Comparison of ENCODE assay signal across 13 mouse cellular contexts in the genomic region with DNA sequence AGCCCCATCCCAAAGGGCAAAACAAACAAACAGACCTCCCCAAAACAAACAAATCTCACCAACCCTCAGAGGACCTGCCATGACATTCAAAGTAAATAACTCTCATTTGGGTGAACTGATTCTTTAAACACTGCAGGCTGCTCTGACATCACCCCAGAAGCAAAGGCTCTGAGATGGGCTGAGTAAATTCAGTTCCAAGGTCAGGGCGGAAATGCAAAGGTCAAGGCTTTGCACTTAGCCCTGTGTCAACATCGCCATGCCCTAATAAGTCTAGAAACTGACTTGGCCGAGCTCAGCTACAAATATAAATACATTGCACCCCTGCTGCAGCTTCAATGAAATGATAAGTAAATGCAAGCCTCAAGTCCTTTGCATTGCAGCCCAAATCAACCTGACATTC.
DNase-seq lines count a peak whose midpoint lies in the region; ATAC-seq and TF ChIP-seq lines count a peak whose summit lies in the region.
"Had no signal": no experiment of that assay in that cellular context is flagged by ENCODE, and none has a peak within 500 bp of the region (broad histone marks: within the 10 kb centered on the region; RNA-seq: fewer than 3 reads in every experiment).

No protein-coding gene starts in this region.

- no peak for TF ChIP-seq CTCF in liver, adult 2 months (IDR thresholded peaks at IDR 0.05; ENCODE audit: low read depth, low read length)

- peak; percentile 68 for ATAC-seq in liver, embryonic 13.5 days (ENCODE audit: low read depth)
- no peak for ATAC-seq in stomach, embryonic 16.5 days (ENCODE audit: insufficient read depth, low FRiP score)
- ATAC-seq in hindbrain, embryonic 14.5 days (ENCODE audit: low FRiP score) = no peak
- ATAC-seq: forebrain, embryonic 15.5 days had no signal

- no peak for TF ChIP-seq POLR2A in liver, adult 2 months (IDR thresholded peaks at IDR 0.05; ENCODE audit: extremely low read depth, insufficient read depth, low read length)

- H3K4me3 ChIP-seq in liver, adult 2 months (ENCODE audit: insufficient read depth, low read depth, low read length) = no peak overlapping the region
- H3K4me3 ChIP-seq in embryonic facial prominence, embryonic 10.5 days = no peak overlapping the region
- no peak overlapping the region for H3K4me3 ChIP-seq in liver, embryonic 13.5 days (replicated peaks)
- no peak overlapping the region for H3K4me3 ChIP-seq in stomach, embryonic 16.5 days (replicated peaks; ENCODE audit: low read length)
- no peak overlapping the region for H3K4me3 ChIP-seq in hindbrain, embryonic 14.5 days (replicated peaks; ENCODE audit: low read length)
- H3K4me3 ChIP-seq: embryonic facial prominence, embryonic 12.5 days; forebrain, embryonic 15.5 days had no signal

- H3K27ac ChIP-seq in liver, adult 2 months (replicated peaks; ENCODE audit: insufficient read depth, low read depth, low read length) = 0 out of 2 replicates have a peak overlapping the region, but pooled peaks have one; percentile 29
- no peak overlapping the region for H3K27ac ChIP-seq in embryonic facial prominence, embryonic 10.5 days (replicated peaks)
- peak overlapping the region; percentile 43; the same call in 1 of the 2 replicates for H3K27ac ChIP-seq in liver, embryonic 13.5 days
- peak overlapping the region; percentile 14; the same call in 1 of the 2 replicates for H3K27ac ChIP-seq in stomach, embryonic 16.5 days (ENCODE audit: low read length)
- H3K27ac ChIP-seq in hindbrain, embryonic 14.5 days = no peak overlapping the region
- H3K27ac ChIP-seq: embryonic facial prominence, embryonic 12.5 days; forebrain, embryonic 15.5 days had no signal

- no peaks in the 10 kb centered on the region for H3K27me3 ChIP-seq in liver, adult 2 months (ENCODE audit: control insufficient read depth, insufficient read depth, low read length)
- H3K27me3 ChIP-seq in embryonic facial prominence, embryonic 10.5 days (replicated peaks; ENCODE audit: low read depth, poor library complexity, severe bottlenecking) = no peaks in the 10 kb centered on the region
- no peaks in the 10 kb centered on the region for H3K27me3 ChIP-seq in liver, embryonic 13.5 days
- H3K27me3 ChIP-seq in stomach, embryonic 16.5 days (ENCODE audit: control insufficient read depth, insufficient read depth, low read length) = no peaks in the 10 kb centered on the region
- no peaks in the 10 kb centered on the region for H3K27me3 ChIP-seq in hindbrain, embryonic 14.5 days (ENCODE audit: control insufficient read depth, insufficient read depth, low read length)
- H3K27me3 ChIP-seq: CH12.LX; embryonic facial prominence, embryonic 12.5 days; forebrain, embryonic 15.5 days had no signal

- no peaks in the 10 kb centered on the region for H3K9me3 ChIP-seq in embryonic facial prominence, embryonic 10.5 days
- H3K9me3 ChIP-seq in liver, embryonic 13.5 days (replicated peaks) = no peaks in the 10 kb centered on the region
- H3K9me3 ChIP-seq in stomach, embryonic 16.5 days (replicated peaks; ENCODE audit: control insufficient read depth, low read length) = no peaks in the 10 kb centered on the region
- no peaks in the 10 kb centered on the region for H3K9me3 ChIP-seq in hindbrain, embryonic 14.5 days (ENCODE audit: control insufficient read depth, low read length)
- H3K9me3 ChIP-seq: embryonic facial prominence, embryonic 12.5 days; forebrain, embryonic 15.5 days had no signal

- H3K4me1 ChIP-seq in liver, adult 2 months (ENCODE audit: control insufficient read depth, insufficient read depth, low read length) = peaks cover 10% of the 10 kb centered on the region; the same call in 1 of the 2 replicates
- H3K4me1 ChIP-seq in embryonic facial prominence, embryonic 10.5 days = peaks cover 56% of the 10 kb centered on the region
- H3K4me1 ChIP-seq in liver, embryonic 13.5 days (replicated peaks) = peaks cover 7% of the 10 kb centered on the region; the same call in 1 of the 2 replicates
- H3K4me1 ChIP-seq in stomach, embryonic 16.5 days (ENCODE audit: control insufficient read depth, insufficient read depth, low read length) = peaks cover 10% of the 10 kb centered on the region
- H3K4me1 ChIP-seq in hindbrain, embryonic 14.5 days (replicated peaks; ENCODE audit: control insufficient read depth, insufficient read depth, low read length) = peaks cover 21% of the 10 kb centered on the region

- no peak overlapping the region for H3K9ac ChIP-seq in liver, adult 2 months (ENCODE audit: low read depth, low read length)
- no peak overlapping the region for H3K9ac ChIP-seq in liver, embryonic 13.5 days
- H3K9ac ChIP-seq in stomach, embryonic 16.5 days (ENCODE audit: low read length) = no peak overlapping the region
- H3K9ac ChIP-seq in hindbrain, embryonic 14.5 days = no peak overlapping the region
- H3K9ac ChIP-seq: embryonic facial prominence, embryonic 12.5 days; forebrain, embryonic 15.5 days had no signal

- WGBS in liver, adult 2 months = 10% methylated on average over 3 of the region's 3 CpGs
- WGBS in embryonic facial prominence, embryonic 10.5 days = 24% methylated on average over 3 of the region's 3 CpGs
- 47% methylated on average over 3 of the region's 3 CpGs for WGBS in liver, embryonic 13.5 days (ENCODE audit: insufficient replicate concordance)
- 31% methylated on average over 3 of the region's 3 CpGs for WGBS in stomach, embryonic 16.5 days
- WGBS in hindbrain, embryonic 14.5 days = 51% methylated on average over 3 of the region's 3 CpGs

- peak; percentile 88 for DNase-seq in liver, adult 2 months (ENCODE audit: extremely low read depth, low read depth, low spot score)
- no peak for DNase-seq in liver
- DNase-seq in embryonic facial prominence, embryonic 10.5 days (ENCODE audit: low spot score) = peak; percentile 30
- DNase-seq in liver, embryonic 13.5 days = no peak
- no peak for DNase-seq in B cell, adult 2 months
- no peak for DNase-seq in hindbrain, embryonic 14.5 days (ENCODE audit: low spot score)
- DNase-seq in thymus, postnatal 10 days (ENCODE audit: low spot score in 2 of 2) = no peak
- DNase-seq: gastrocnemius, postnatal 14 days; thymus, postnatal 4 days had no signal

- no peaks in the 10 kb centered on the region; the same call in 1 of the 2 replicates for H3K79me2 ChIP-seq in liver, adult 2 months (ENCODE audit: control insufficient read depth, insufficient read depth, low read length)

- H3K4me2 ChIP-seq in liver, embryonic 13.5 days = no peak overlapping the region
- no peak overlapping the region for H3K4me2 ChIP-seq in stomach, embryonic 16.5 days (ENCODE audit: low read depth, low read length)
- H3K4me2 ChIP-seq in hindbrain, embryonic 14.5 days (replicated peaks) = no peak overlapping the region
- H3K4me2 ChIP-seq: embryonic facial prominence, embryonic 12.5 days; forebrain, embryonic 15.5 days had no signal

- H3K36me3 ChIP-seq in liver, adult 2 months (ENCODE audit: control insufficient read depth, insufficient read depth, low read length) = no peaks in the 10 kb centered on the region
- H3K36me3 ChIP-seq in embryonic facial prominence, embryonic 10.5 days (replicated peaks) = no peaks in the 10 kb centered on the region
- H3K36me3 ChIP-seq in liver, embryonic 13.5 days = no peaks in the 10 kb centered on the region
- no peaks in the 10 kb centered on the region for H3K36me3 ChIP-seq in stomach, embryonic 16.5 days (ENCODE audit: control insufficient read depth, insufficient read depth, low read length)
- no peaks in the 10 kb centered on the region for H3K36me3 ChIP-seq in hindbrain, embryonic 14.5 days (replicated peaks; ENCODE audit: control insufficient read depth, insufficient read depth)
- H3K36me3 ChIP-seq: embryonic facial prominence, embryonic 12.5 days; forebrain, embryonic 15.5 days had no signal

Comparison
In these comparisons a context has a peak if more than half of its experiments do, and no peak if none do; other contexts are left out.
1. DNase-seq: peak in liver, adult 2 months (single experiment) and embryonic facial prominence, embryonic 10.5 days (single experiment); none in liver (single experiment), liver, embryonic 13.5 days (single experiment), B cell, adult 2 months (0 of 2), hindbrain, embryonic 14.5 days (single experiment) and thymus, postnatal 10 days (0 of 2).
2. H3K27ac ChIP-seq: peak in liver, adult 2 months (single experiment), liver, embryonic 13.5 days (single experiment) and stomach, embryonic 16.5 days (single experiment); none in embryonic facial prominence, embryonic 10.5 days (single experiment) and hindbrain, embryonic 14.5 days (single experiment).